Mouse (Mus musculus) embryonic stem cell, embryonic (primary cell): ENCODE data around the gene Gm20517.

Experiments used
- CTCF ChIA-PET, 4 experiments: fragments of 300-600 bp in 2 of 4; fragments of 350-600 bp in 2 of 4; sonication (Branson Sonifier 250); formaldehyde crosslinking; loops; one replicate each; lab custom pipeline; 2022; ENCODE audit warnings: inconsistent platforms in 2 of 4; lab: Charles Lee
- POLR2A ChIA-PET, 4 experiments: fragments of 300-600 bp in 2 of 4; fragments of 350-600 bp in 2 of 4; sonication (Branson Sonifier 250); formaldehyde crosslinking; loops; one replicate each; lab custom pipeline; 2022; ENCODE audit warnings: antibody characterized with exemption in 4 of 4, inconsistent platforms in 1 of 4; lab: Charles Lee

Gm20517 gene

GRCm38 (mm10) chr17:47715037-47715436 is 103.6 kb downstream of the Gm20517 start:
- ChIA-PET CTCF (interaction anchor here in 2 of 4 experiments (0.7 to 2.0 kb wide), 4 partner anchors 16 to 105 kb away, joined by 3 to 4 read pairs (median 3); partner anchors contain the start of gene Tfeb (in 1 of the 2)), POLR2A (interaction anchor here in 2 of 4 experiments (0.8 to 4.5 kb wide), 10 partner anchors 9 to 213 kb away, joined by 3 to 46 read pairs (median 10); partner anchors contain the start of genes Pgc (in 1 of the 2), Taf8 (in 1 of the 2) and Tfeb (in 1 of the 2))

- CTCF ChIA-PET: interaction anchor here in 1 of 4 experiments (0.6 to 1.5 kb wide), 6 partner anchors 16 to 77 kb away, joined by 3 to 6 read pairs (median 3); partner anchors contain the start of gene Tfeb
- POLR2A ChIA-PET: interaction anchor here in 3 of 4 experiments (0.6 to 3.5 kb wide), 21 partner anchors 8 to 75 kb away, joined by 3 to 25 read pairs (median 4); partner anchors contain the start of gene Tfeb (in 1 of the 3)
Observed at GRCm38 (mm10) chr17:47721183-47721582, 109.8 kb downstream of the Gm20517 start.

DNA sequence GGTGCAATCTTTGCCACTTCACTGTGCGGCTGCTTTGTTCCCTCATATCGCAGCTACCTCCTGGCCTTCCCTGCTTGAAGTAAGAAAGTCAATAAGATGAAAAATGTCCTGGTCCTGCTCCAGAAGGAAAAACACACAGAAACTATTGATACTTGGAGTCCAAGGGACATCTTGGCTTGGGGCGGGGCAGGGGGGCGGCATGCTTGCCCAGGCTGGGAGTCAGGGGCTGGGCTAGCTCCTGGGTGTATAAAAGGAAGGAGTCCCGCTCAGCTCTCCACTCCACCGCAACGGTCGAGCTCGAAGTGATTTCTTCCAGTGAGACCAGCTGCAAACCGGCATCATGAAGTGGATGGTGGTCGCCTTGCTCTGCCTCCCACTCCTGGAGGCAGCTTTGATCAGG is 115.2 kb downstream of the Gm20517 start, which contains the start of gene Pgc:
TSS of gene Pgc (plus strand) at position 277 of the 400 bp plus-strand sequence.
- ChIA-PET CTCF (interaction anchor here in 3 of 4 experiments (0.6 to 1.3 kb wide), 8 partner anchors 12 to 577 kb away, joined by 3 to 5 read pairs (median 3); partner anchors contain the start of gene Taf8 (in 1 of the 3)), POLR2A (interaction anchor here (0.6 to 3.8 kb wide), 14 partner anchors 9 to 315 kb away, joined by 3 to 24 read pairs (median 6); no protein-coding TSS in a partner anchor)

DNA sequence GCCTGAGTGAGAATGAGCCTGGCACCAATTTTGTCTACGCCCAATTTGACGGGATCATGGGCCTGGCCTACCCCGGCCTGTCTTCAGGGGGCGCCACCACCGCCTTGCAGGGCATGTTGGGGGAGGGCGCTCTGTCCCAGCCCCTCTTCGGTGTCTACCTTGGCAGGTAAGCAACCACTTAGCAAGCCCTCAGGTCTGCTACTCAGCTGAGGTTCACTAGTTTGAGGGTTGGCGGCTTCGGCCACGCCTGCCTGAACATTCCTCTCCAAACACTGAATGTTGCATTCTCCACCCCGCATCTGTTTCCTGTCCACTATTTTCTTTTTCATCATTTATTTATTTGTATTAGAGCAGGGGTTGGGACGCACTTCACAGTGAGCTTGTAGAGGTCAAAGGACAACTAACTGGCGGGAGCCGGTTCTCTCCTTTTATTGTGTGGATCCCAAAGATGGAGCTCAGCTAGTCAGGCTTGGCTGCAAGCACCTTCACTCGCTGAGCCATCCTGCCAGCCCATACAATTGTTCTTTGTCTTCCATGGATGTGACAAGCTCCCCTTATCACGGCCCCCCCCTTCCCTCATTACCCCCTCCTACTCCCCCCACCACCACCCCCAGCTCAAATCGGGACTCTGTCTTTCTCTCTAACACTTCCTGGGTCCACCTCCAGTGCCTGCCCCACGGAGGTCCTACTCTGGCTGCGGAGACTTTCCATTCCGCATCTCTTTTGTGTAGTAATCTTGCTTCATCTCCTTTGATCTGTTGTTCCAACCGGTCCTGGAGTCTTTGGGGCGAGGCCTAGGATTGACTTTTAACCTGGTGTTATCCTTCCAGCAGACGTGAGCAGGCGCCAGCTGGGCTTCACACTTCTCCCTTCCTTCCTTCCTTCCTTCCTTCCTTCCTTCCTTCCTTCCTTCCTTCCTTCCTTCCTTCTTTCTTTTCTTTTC is 119.5 kb downstream of the Gm20517 start:
- POLR2A ChIA-PET: interaction anchor here in 3 of 4 experiments (0.7 to 4.1 kb wide), 30 partner anchors 8 to 229 kb away, joined by 3 to 31 read pairs (median 4); partner anchors contain the start of genes Taf8 (in 1 of the 3) and Tomm6 (in 1 of the 3)
- CTCF ChIA-PET: interaction anchor here (0.5 to 1.3 kb wide), 20 partner anchors 8 to 1101 kb away, joined by 3 to 20 read pairs (median 3); partner anchors contain the start of genes Gm21981 (in 1 of the 4), Prickle4 (in 1 of the 4) and Ptk7 (in 1 of the 4)
